Mouse (Mus musculus) MEL (cell line): ENCODE results near the gene Aff3. TPM values are rescaled to one million over a fixed set of nuclear protein-coding genes. Genes with fewer than 3 reads are reported as not detected.

Experiments
- DNase-seq: peaks from one replicate; pipeline ENCODE4 v3.0.0; 2011; ENCODE audit warnings: low read depth, low spot score
- H3K27ac ChIP-seq: 2 replicates; pipeline ENCODE4 v1.5.1; 2012; ENCODE audit warnings: low read depth, mild to moderate bottlenecking, control low read depth, low read length, moderate library complexity; ENCODE audit not compliant: control insufficient read depth
- H3K27me3 ChIP-seq, 2 experiments: fragments of 150-350 bp in 1 of 2; sonication (generic) in 1 of 2; 2 replicates each; pipeline ENCODE4 v1.6.1; 2012; ENCODE audit warnings: low read length in 2 of 2, mild to moderate bottlenecking in 2 of 2, improper control_type of control experiment in 1 of 2, moderate library complexity in 1 of 2; ENCODE audit not compliant: insufficient read depth in 2 of 2, control insufficient read depth in 1 of 2
- H3K36me3 ChIP-seq, 2 experiments: 2 replicates each; pipeline ENCODE4 v1.6.1; 2012 to 2014; ENCODE audit warnings: low read length in 2 of 2, improper control_type of control experiment in 1 of 2, inconsistent platforms in 1 of 2, mild to moderate bottlenecking in 1 of 2; ENCODE audit not compliant: insufficient read depth in 2 of 2, control insufficient read depth in 1 of 2
- H3K4me1 ChIP-seq, 2 experiments: fragments of 150-350 bp in 1 of 2; sonication (generic) in 1 of 2; 2 replicates each; pipeline ENCODE4 v1.6.1; 2012; ENCODE audit warnings: low read length in 2 of 2, improper control_type of control experiment in 1 of 2, mild to moderate bottlenecking in 1 of 2; ENCODE audit not compliant: insufficient read depth in 2 of 2, control insufficient read depth in 1 of 2
- H3K4me3 ChIP-seq, 2 experiments: fragments of 150-350 bp in 1 of 2; sonication (generic) in 1 of 2; 2 replicates each; pipeline ENCODE4 v1.5.1; 2012; ENCODE audit warnings: low read depth in 2 of 2, low read length in 2 of 2, mild to moderate bottlenecking in 2 of 2, moderate library complexity in 2 of 2, control low read depth in 1 of 2, improper control_type of control experiment in 1 of 2; ENCODE audit not compliant: control insufficient read depth in 1 of 2, insufficient read depth in 1 of 2
- H3K79me2 ChIP-seq: 2 replicates; pipeline ENCODE4 v1.6.1; 2012; ENCODE audit warnings: mild to moderate bottlenecking, low read length, moderate library complexity; ENCODE audit not compliant: control insufficient read depth, poor library complexity, insufficient read depth
- H3K9ac ChIP-seq: 2 replicates; pipeline ENCODE4 v1.6.1; 2012; ENCODE audit warnings: low read depth, mild to moderate bottlenecking, control low read depth, low read length, moderate library complexity; ENCODE audit not compliant: control insufficient read depth, poor library complexity, severe bottlenecking
- H3K9me3 ChIP-seq: fragments of 150-350 bp; sonication (generic); replicated peaks from 2 replicates; pipeline ENCODE4 v1.6.1; 2012; ENCODE audit warnings: mild to moderate bottlenecking, low read length, improper control_type of control experiment, moderate library complexity; ENCODE audit not compliant: insufficient read depth
- BHLHE40 ChIP-seq: IDR thresholded peaks from 2 replicates; pipeline ENCODE4 v1.6.1; 2012; ENCODE audit warnings: low read depth, mild to moderate bottlenecking, inconsistent platforms, low read length, improper control_type of control experiment, borderline replicate concordance
- EP300 ChIP-seq, 2 experiments: IDR thresholded peaks; 2 replicates each; pipeline ENCODE4 v1.6.1; 2011; ENCODE audit warnings: improper control_type of control experiment in 2 of 2, low read length in 2 of 2, low read depth in 1 of 2, mild to moderate bottlenecking in 1 of 2
- ETS1 ChIP-seq: IDR thresholded peaks from 2 replicates; pipeline ENCODE4 v1.6.1; 2012; ENCODE audit warnings: low read depth, mild to moderate bottlenecking, inconsistent platforms, low read length, improper control_type of control experiment, moderate library complexity
- GATA1 ChIP-seq: IDR thresholded peaks from 2 replicates; pipeline ENCODE4 v1.6.1; 2011; ENCODE audit warnings: low read depth, low read length, improper control_type of control experiment
- KAT2A ChIP-seq: conservative IDR thresholded peaks from 2 replicates; pipeline ENCODE4 v1.6.1; 2012; ENCODE audit warnings: low read depth, low read length, improper control_type of control experiment, inconsistent platforms
- MAFK ChIP-seq: IDR thresholded peaks from 2 replicates; pipeline ENCODE4 v1.6.1; 2011; ENCODE audit warnings: low read depth, mild to moderate bottlenecking, low read length, improper control_type of control experiment, borderline replicate concordance
- MEF2A ChIP-seq: IDR thresholded peaks from 2 replicates; pipeline ENCODE4 v1.6.1; 2014; ENCODE audit warnings: low read depth, mild to moderate bottlenecking, inconsistent platforms, low read length, improper control_type of control experiment; ENCODE audit not compliant: poor library complexity, insufficient replicate concordance, severe bottlenecking; ENCODE audit errors: extremely low read depth
- MXI1 ChIP-seq: IDR thresholded peaks from 2 replicates; pipeline ENCODE4 v1.6.1; 2011; ENCODE audit warnings: mild to moderate bottlenecking, low read depth, low read length, improper control_type of control experiment
- NELFE ChIP-seq: IDR thresholded peaks from 2 replicates; pipeline ENCODE4 v1.6.1; 2011; ENCODE audit warnings: low read depth, low read length, improper control_type of control experiment
- POLR2AphosphoS2 ChIP-seq: IDR thresholded peaks from 2 replicates; pipeline ENCODE4 v1.6.1; 2011; ENCODE audit warnings: low read length, improper control_type of control experiment
- RCOR1 ChIP-seq: IDR thresholded peaks from 2 replicates; pipeline ENCODE4 v1.6.1; 2012; ENCODE audit warnings: low read depth, mild to moderate bottlenecking, inconsistent platforms, low read length, improper control_type of control experiment
- TAL1 ChIP-seq: IDR thresholded peaks from 2 replicates; pipeline ENCODE4 v1.6.1; 2012; ENCODE audit warnings: mild to moderate bottlenecking, inconsistent platforms, low read length, moderate library complexity, mixed read lengths
- TCF12 ChIP-seq: IDR thresholded peaks from 2 replicates; pipeline ENCODE4 v1.6.1; 2014; ENCODE audit warnings: low read depth, mild to moderate bottlenecking, inconsistent platforms, low read length, improper control_type of control experiment, moderate library complexity
- ZC3H11A ChIP-seq: IDR thresholded peaks from 2 replicates; pipeline ENCODE4 v1.6.1; 2012; ENCODE audit warnings: low read depth, mild to moderate bottlenecking, inconsistent platforms, low read length, improper control_type of control experiment
- ZKSCAN1 ChIP-seq: IDR thresholded peaks from 2 replicates; pipeline ENCODE4 v1.6.1; 2012; ENCODE audit warnings: low read depth, mild to moderate bottlenecking, inconsistent platforms, low read length, improper control_type of control experiment, moderate library complexity
- polyA plus RNA-seq, 2 experiments: library from polyadenylated mRNA; stranded (reverse) in 1 of 2; unstranded in 1 of 2; fragments of >175 nt in 1 of 2; fragments of >200 nt in 1 of 2; gene quantifications; 2 replicates each; pipeline versions ENCODE4 v1.2.1 to v1.2.4; 2012; ENCODE audit warnings: low replicate concordance in 2 of 2, low read depth in 1 of 2; ENCODE audit not compliant: insufficient read length in 2 of 2, insufficient read depth in 1 of 2, missing spikeins in 1 of 2
- total RNA-seq: library from RNA; depleted of rRNA; stranded (reverse); fragments of 300-350 nt; gene quantifications from 2 replicates; pipeline ENCODE4 v1.2.3, GENCODE M21; 2012

The Aff3 gene
- total and polyA plus RNA-seq, 3 experiments = 18.5 to 41.1 (median 25.4) TPM

DNA sequence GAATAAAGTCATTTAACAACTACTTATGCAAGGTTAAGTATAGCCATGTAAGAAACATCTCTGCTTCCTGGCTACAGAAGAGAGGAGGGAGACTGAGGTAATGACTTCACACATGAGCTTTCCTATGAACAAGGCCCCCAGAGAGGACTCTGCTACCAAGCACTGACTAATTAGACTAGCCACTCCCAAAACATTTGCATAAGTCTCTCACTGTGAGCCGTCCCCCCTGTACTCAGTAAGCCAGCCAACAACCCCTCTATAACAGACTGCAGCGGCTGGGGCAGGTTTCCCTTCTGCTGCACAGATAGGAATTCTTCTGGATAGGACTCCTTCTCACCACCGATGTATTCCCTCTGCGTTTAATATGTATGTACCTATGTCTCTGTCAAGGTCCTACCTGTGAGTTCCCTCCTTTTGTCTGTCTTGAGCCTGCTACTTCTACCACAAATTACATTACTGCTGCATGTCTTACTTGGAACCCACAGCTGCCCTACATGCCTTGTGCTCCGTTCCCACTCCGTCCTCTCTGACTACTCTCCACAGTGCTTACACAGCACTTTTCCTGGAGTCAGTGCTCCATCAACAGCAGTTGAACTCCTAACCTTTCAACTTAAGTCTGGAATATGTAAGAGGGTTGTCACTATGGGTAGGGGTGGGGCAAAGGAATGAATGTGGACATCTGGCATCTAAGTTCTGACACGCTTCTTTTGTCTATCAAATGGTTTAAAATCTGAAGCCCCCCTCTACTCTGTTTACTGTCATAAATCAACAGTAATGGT lies 197.3 kb downstream of the Aff3 start:
- Histone ChIP-seq H3K36me3 (peaks cover 0 to 10% of the 10 kb centered on the region in 2 experiments; a peak in 2 of 4 replicates), H3K79me2 (no peaks in the 10 kb centered on the region), H3K27ac (no peak overlapping the region), H3K4me1 (peaks cover 7 to 16% of the 10 kb centered on the region in 2 experiments), H3K9me3 (no peaks in the 10 kb centered on the region)
- TF ChIP-seq ZC3H11A = no peak
- TF ChIP-seq MEF2A = no peak
- no peak for TF ChIP-seq BHLHE40
- 0 out of 2 replicates have a peak, but pooled peaks have one; percentile 26 for TF ChIP-seq MAFK
- no peak for TF ChIP-seq ETS1
- TF ChIP-seq, all 39 proteins: peak for 1
- H3K4me3 ChIP-seq = no peak overlapping the region
- peak; percentile 32 for DNase-seq
- H3K27me3 ChIP-seq = no peaks in the 10 kb centered on the region
- no peak overlapping the region for H3K9ac ChIP-seq

DNA sequence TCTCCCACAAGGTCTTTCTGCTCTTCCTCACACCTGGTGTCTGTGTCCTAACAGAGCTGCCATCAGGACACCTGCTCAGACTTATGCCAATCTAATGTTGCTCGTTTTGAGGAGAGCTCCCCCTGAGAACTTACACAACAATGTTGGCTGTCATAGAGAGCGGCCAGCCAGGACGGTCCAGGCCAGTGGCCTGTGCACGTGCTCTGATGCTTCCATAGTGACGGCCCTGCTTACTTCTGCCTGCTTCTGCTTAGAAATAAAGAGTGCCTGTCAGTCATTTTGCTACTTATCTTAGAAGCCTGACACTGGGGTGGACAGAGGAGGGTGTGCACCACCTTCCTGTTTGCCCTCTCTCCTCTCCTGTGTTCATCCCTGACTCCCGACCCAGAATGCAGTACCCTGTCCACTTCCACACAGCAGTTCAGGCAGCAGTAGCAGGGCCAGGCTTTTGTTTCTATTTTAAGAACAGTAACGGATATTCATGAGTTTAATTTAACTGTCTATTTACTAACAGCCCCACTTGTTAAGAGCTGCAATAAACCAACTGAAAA lies 208.0 kb downstream of the Aff3 start:
- DNase-seq = no peak
- Histone ChIP-seq H3K79me2 (no peaks in the 10 kb centered on the region), H3K36me3 (peaks cover 0 to 14% of the 10 kb centered on the region in 2 experiments; a peak in 3 of 4 replicates), H3K27ac (no peak overlapping the region), H3K4me3 (no peak overlapping the region), H3K9ac (no peak overlapping the region), H3K4me1 (peaks cover 4 to 13% of the 10 kb centered on the region in 2 experiments; a peak in 3 of 4 replicates), H3K27me3 (no peaks in the 10 kb centered on the region), H3K9me3 (no peaks in the 10 kb centered on the region)
- TF ChIP-seq TAL1 = no peak
- TF ChIP-seq ETS1 = no peak
- TF ChIP-seq MXI1 = no peak
- TF ChIP-seq ZKSCAN1 = no peak
- TF ChIP-seq NELFE = no peak
- no peak for TF ChIP-seq TCF12
- no peak for TF ChIP-seq GATA1
- TF ChIP-seq POLR2AphosphoS2 = no peak

DNA sequence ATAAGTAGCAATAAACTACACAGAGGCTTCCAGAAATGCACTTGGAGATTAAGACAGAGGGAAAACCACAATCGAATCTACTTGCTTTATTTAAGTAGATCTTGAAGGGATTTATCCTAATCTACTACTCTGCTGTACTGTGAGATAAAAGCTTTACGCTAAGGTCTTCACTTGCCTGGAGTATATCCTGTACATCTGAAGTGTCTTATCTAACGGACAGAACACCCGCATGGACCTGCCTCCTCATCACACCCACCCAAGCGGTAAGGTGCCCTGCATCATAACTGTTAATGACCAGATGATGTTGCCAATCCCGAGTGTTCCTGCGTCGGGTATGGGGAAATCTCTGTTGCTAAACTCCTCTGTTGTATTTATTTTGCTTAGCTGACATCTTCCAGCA lies 209.8 kb downstream of the Aff3 start:
- DNase-seq = no peak
- Histone ChIP-seq H3K9ac (no peak overlapping the region), H3K4me3 (no peak overlapping the region), H3K27ac (no peak overlapping the region), H3K27me3 (no peaks in the 10 kb centered on the region), H3K4me1 (peaks cover 4 to 13% of the 10 kb centered on the region in 2 experiments; a peak in 3 of 4 replicates), H3K36me3 (peaks cover 0 to 14% of the 10 kb centered on the region in 2 experiments; a peak in 3 of 4 replicates), H3K9me3 (no peaks in the 10 kb centered on the region), H3K79me2 (no peaks in the 10 kb centered on the region)
- peak; percentile 49; the same call in 1 of the 2 replicates for TF ChIP-seq RCOR1
- no peak for TF ChIP-seq KAT2A
- TF ChIP-seq BHLHE40 = no peak
- peak; percentile 61; the same call in 1 of the 2 replicates for TF ChIP-seq GATA1
- peak in 1 of 2 experiments; percentile 46; a peak in 1 of 4 replicates for TF ChIP-seq EP300 (IDR thresholded peaks at IDR 0.05; ENCODE audit: low read depth in 1 of 2, low read length in 2 of 2)
- peak; percentile 28; the same call in 1 of the 2 replicates for TF ChIP-seq TCF12
